Mouse (Mus musculus): ENCODE measurements around the gene Ccdc171.
"Not testable (repeated sequence)": the region's sequence is repeated elsewhere in the genome, so short reads cannot be mapped to it uniquely, and the experiment has no call there.

Ccdc171 gene

DNA sequence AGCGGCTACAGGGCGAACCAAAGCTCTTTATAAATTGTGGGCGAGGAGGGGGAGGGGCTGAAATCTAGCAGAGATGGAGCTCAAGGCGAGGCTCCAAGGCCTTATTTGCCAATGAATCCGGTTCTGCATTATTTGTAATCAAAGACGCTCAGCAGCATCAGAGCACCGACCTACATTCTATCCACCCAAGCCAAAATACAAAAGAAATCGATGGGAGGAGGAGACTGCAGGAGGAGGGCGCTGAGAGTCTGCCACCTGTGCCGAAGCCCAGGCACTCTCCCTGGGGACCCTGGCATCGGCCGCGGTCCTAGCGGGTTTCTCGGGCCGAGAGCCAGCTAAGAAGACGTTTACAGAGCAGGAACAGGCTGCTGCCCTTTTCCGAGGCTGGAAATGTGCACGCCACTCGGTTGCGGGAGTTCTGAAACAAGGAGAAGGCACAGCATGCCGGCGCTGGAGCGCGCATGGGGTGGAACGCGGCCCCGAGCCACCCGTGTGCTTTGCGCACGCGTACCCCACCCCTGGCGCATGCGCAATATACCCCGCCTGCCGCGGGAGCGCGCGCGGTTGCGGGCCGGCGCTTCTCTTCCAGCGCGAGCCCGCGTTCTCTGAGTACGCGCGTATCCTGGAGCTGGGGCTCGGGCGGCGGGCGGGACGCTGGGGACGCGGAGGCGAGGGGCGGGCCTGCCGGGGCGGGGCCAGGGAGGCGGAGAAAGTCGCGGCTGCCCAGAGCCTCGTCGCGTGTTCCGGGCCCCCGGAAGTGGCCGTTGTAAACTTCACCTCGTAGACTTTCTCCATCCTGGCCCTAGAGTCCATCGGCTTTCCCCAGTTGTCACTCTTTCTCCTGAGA lies at the start of gene Ccdc171:
Ccdc171 (plus strand) TSS at position 703 of the 847 bp plus-strand sequence.
- peak; percentile 97 for DNase-seq (ENCODE audit: low read depth, low spot score)

DNA sequence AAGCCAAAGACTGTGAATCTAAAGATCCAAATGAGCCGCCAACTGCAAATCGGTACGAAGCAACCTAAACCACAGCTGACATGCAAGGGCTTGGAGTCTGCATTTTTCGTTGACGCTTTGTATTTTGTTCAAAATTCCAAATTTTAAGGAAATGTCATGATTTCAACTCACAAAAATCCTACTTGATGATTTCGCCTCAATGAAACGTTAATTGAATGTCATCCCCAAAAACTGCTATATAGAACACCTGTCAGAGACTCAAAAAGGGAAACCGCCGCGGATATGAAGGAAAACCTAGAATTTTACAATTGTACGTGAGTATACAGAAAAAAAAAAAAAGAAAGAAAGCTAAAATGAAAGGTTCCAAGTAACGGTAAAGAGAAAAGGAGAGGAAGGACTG lies 40.1 kb upstream of the Ccdc171 start:
- no peak for DNase-seq (ENCODE audit: low read depth, low spot score)

DNA sequence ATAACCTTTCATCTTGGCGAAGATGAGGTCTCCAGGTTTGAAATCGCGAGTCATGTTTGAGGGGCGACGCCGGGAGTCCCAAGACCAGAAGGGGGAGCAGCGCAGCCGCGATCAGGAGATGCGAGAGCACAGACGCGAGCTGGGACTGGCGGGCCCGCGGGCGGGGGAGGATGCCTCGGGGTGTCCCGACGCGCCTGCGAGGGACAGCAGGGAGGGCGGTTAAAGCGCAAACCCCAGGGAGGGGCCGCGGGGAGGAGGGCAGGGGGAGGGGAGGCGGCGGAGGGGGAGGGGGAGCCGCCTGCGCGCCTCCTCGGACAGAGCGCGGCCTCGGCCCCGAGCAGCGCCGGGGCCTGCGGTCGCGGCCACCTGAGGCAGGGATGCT lies 39.6 kb upstream of the Ccdc171 start:
- DNase-seq (ENCODE audit: low read depth, low spot score), result peak; percentile 89

DNA sequence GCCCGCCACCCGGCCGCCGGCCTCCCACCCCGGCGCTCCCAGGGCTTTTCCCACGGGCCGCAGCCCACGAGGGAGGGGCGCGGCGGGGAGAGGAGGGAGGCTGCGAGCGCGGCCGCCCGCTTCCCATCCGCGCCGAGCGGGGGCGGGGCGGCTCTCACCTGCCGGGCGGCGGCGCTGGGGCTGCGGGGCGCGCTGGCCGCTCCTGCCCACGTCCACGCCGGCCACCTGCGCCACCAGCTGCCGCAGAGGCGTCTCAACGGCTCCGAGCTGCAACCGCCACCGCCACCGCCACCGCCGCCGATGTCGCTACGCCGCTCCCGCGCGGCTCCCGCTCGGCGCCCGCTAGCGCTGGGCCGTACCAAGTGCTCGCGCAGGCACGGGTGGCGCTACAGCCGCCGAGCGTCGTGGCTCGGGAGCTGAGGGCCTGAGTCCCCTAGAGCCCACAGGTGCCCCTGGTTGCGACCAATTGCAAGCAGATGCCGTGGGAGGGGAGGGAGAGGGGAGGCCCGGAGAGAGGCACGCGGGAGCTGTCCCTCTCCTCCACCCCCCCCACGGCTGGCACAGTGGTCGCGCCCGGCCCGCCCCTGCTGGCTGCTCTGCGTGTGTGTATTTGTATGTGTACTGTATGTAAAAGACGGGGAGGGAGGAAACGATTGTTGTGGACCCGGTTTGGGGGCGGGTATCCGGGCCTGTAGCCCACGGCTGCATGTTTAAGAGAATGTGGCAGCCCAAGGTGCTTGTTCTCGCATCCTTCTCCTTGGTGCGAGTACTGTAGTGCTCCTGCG lies 39.0 kb upstream of the Ccdc171 start, which contains the start of gene Psip1:
Psip1 (minus strand) TSS at position 343 of the 785 bp plus-strand sequence.
- peak; percentile 91 for DNase-seq (ENCODE audit: low read depth, low spot score)

DNA sequence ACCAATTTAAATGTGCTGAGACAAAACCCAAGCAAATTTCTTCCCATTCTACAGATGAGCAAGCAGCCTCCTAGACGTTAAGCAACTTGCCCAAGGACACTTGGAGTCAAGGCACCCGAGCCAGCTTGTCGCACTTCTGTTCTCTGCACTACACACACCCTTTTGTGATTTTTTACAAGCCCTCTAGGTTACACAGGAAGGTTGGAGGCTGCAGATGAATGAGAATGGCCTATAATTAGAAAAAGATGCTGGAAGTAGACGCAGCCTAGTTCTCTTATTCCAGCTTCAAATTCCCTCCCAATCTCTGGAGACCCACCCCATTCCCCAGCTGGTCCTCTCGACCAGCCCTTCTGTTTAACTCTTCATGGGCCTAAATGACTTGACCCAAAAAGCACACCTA lies 36.2 kb upstream of the Ccdc171 start:
- DNase-seq (ENCODE audit: low read depth, low spot score), result peak; percentile 74

DNA sequence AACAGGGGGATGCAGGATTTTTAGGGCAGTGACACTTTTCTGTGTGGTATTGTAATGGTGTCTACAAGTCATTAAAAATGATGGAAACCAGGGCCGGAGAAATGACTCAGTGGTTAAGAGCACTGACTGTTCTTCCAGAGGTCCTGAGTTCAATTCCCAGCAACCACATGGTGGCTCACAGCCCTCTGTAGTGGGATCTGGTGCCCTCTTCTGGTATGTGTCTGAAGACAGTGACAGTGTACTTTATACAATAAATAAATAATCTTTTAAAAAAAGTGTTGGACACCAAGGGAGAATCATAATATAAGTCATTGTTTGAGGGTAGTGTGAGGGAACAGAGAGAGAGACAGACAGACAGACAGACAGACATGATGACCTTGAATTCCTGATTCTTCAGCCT lies 32.2 kb upstream of the Ccdc171 start:
- no peak for DNase-seq (ENCODE audit: low read depth, low spot score)

DNA sequence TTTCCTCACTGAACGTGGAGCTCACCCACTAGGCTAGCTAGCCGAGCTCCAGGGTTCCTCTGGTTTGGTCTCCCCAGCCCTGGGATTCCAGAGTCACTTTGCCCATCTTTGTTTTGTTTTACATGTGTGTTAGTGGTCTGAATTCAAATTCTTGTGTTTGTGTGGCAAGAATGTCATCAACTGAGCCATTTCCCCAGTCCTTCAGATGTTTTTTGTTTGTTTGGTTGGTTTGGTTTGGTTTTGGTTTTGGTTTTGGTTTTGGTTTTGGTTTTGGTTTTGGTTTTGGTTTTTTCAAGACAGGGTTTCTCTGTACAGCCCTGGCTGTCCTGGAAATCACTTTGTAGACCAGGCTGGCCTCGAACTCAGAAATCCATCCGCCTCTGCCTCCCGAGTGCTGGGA lies 28.3 kb upstream of the Ccdc171 start:
- not testable (repeated sequence) for DNase-seq (ENCODE audit: low read depth, low spot score)

DNA sequence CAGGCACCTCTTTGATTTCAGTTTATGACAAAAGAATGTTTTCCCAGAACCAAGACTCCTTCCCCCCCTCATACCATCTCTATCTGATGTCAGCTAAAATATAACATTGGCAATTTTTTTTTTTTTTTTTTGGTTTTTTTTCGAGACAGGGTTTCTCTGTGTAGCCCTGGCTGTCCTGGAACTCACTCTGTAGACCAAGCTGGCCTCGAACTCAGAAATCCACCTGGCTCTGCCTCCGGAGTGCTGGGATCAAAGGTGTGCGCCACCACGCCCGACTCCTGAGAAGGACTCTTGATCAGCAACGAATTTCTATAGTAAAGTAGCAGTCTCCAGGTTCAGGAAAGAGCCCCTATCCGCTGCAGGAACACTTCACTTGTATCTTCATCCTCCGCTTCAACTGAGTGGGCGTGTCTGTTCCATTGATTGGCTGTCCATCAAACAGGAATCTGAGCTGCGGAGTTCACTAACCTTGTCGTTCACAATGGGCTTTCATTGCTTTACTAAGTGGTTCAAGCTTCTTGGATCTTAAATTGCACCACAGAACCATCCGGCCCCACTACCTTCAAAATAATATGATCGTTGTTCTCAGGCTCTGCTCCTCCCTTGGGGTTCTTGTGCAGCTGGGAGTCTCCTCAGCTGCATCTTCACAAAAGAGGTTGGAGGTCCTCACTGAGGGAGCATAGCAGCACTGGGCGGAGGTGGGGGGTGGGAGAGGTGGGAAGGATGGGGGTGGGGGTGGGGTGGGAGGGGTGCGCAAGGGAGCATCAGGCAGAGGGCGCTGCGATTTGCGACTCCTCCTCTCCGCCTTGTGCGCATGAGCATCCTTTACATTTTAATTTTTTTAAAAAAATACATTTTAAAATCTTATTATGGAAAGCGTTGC lies 24.9 kb upstream of the Ccdc171 start:
- peak; percentile 53 for DNase-seq (ENCODE audit: low read depth, low spot score)

DNA sequence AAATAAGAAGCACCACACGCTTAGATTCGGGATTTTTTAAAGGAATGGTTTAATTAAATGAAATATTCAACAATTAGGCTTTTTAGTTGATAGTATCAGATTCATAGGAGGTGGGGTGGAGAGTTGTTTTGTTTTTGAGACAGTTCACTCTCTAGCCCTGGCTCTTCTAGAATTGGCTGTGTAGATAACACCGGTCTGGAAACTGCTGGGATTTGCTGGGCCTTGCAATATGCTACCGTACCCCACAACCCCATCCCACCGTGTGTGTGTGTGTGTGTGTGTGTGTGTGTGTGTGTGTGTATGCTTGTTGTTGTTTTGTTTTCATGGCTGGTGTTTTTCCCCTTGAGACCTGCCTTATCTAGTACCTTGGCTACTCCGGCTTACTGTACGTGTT lies 24.3 kb upstream of the Ccdc171 start:
- no peak for DNase-seq (ENCODE audit: low read depth, low spot score)

DNA sequence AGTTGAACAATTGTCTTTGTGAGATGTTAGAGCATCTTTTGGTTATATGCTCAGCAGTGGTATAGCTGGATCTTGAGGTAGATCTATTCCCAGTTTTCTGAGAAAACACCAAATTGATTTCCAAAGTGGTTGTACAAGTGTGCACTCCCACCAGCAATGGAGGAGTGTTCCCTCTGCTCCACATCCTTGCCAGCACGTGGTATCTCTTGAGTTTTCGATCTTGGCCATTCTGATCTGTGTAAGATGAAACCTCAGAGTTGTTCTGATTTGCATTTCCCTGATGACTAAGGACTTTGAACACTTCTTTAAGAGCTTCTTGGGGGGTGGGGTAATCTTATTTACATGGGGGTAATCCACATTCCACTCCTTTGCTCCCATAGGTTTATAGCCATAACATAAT lies 15.7 kb upstream of the Ccdc171 start:
- no peak for DNase-seq (ENCODE audit: low read depth, low spot score)

DNA sequence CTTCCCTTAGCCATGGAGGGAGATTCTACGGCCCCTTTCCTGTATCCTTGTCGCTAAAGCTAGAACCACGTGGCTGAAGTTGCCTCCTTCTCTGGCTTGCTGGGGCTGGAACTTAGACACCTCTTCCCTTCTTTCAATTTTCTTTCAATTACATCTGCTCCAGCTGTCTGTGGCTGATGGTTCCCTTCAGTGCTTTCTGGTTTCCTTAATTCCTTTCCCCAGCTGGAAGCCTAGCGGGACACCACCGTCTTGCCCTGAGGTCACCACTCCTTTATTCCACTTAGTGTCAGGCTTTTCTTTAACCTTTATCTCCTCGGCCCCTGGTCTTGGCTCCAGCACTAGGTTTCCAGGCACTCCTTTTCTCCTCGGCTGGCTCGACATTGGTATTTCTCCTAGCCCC lies 14.3 kb upstream of the Ccdc171 start:
- DNase-seq (ENCODE audit: low read depth, low spot score), result no peak

DNA sequence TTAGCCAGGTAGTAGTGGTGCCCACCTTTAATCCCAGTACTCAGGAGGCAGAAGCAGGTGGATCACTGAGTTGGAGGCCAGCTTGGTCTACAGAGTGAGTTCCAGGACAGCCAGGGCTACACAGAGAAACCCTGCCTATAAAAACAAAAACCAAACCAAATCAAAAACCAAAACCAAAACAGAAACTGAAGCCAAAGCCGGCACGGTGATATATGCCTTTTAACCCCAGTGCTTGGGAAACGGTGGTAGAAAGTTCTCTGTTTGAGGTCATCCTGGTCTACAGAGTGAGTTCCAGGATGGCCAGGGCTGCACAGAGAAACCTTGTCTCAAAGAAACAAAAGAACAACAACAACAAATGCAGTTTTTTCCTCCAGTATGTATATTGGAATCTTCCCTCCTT lies 13.1 kb upstream of the Ccdc171 start:
- no peak for DNase-seq (ENCODE audit: low read depth, low spot score)

DNA sequence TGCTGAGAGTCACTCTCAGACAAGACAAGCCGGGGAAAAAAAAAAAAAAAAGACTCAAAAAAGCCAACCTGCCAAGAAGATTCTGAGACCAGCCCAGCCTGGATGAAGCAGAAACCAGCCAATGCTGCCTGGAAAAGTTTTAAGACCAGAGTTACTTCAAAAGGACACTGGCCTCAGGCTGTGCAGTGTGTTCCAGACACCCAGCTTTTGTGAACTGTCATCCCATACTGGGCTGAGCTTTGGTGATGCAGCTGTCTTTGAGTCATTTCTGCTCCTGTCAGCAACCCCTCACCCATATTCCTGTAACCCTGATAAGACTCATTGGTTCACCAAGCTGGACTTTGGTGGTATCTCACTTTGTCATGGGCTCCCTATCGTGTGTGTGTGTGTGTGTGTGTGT lies 12.7 kb upstream of the Ccdc171 start:
- DNase-seq (ENCODE audit: low read depth, low spot score), result no peak

DNA sequence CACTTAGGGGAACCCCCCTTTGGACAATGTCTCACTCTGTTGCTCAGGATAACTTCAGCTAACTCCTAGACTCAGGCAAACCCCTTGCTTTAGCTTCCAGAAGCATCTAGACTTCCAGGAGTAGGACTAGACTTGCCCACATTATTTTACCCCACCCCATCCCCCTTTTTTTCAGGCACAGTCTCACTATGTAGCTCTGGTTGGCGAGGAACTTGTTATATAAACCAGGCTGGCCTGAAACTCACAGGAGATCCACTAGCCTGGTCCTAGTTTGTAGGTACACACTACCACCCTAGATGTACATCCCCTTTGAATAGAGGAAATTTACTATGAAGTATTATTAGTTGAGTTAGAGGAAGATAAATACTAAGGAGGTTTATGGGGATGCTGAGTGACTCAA lies 11.2 kb upstream of the Ccdc171 start:
- no peak for DNase-seq (ENCODE audit: low read depth, low spot score)

DNA sequence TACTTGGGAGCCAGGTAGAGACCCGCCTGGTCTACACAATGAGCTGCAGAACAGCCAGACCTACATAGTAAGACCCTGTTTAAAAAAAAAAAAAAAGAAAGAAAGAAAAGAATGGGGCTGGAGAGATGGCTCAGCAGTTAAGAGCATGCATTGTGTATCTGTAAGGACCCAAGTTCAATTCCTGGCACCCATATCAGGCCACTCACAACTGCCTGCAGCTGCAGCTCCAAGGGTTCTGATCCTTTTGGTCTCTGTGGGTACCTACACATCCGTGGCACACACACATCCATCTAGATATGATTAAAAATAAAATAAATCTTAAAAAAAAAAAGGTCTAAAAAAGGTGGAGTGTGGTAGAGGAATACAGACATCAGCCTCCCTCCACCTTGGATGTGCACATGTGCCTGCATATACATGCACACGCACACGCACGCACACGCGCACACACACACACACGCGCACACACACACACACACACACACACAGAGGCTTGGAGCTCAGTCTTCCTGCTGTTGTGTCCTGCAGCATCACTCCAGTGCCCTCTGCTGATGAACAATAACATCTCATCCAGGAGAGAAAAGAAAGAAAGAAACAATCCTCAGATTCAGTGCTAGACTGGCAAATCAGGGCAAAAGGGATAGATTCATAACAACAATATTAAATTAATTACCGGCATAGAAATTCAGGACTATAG lies 10.2 kb upstream of the Ccdc171 start:
- DNase-seq (ENCODE audit: low read depth, low spot score), result no peak

DNA sequence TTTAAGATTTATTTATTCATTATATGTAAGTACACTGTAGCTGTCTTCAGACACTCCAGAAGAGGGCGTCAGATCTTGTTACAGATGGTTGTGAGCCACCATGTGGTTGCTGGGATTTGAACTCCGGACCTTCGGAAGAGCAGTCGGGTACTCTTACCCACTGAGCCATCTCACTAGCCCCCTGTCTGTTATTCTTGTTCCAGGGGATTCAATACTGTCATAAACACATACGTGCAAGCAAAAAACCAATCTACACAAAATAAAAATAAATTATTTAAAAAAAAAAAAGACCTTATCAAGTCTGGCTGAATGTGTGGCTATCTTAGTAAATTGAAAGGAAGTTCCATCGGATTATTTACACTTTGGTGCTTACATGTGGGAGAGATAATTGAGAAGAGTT lies 9.2 kb upstream of the Ccdc171 start:
- DNase-seq (ENCODE audit: low read depth, low spot score), result not testable (repeated sequence)

DNA sequence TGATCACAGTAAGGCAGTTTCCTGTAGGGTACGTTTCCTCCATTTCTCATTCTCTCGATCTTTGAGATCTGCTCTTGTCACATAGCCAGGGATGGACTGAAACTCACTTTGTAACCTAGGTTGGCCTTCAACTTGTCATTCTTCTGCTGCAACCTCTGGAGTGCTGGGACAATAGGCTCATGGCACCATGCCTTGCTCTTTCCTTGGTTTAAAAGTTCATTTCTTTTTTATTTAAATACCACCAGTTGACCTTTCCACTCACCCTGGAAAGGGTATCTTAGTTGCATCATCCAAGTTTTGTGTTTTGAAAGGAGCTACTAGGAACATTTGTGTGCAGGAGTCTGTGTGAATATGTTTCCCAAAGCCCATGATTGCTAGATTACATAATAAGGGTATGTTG lies 6.2 kb upstream of the Ccdc171 start:
- DNase-seq (ENCODE audit: low read depth, low spot score), result no peak

DNA sequence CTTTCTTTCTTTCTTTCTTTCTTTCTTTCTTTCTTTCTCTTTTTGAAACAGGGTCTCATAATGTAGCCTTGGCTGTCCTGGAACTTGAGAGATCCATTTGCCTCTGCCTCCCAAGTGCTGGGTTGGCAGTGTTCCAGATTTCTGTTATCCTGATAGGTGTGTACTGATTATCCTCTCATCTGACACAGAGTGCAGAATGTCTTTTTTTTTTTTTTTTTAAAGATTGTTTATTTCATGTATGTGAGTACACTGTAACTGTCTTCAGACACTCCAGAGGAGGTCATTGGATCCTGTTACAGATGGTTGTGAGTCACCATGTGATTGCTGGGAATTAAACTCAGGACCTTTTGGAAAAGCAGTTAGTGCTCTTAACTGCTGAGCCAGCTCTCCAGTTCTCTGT lies 5.5 kb upstream of the Ccdc171 start:
- DNase-seq (ENCODE audit: low read depth, low spot score), result no peak

DNA sequence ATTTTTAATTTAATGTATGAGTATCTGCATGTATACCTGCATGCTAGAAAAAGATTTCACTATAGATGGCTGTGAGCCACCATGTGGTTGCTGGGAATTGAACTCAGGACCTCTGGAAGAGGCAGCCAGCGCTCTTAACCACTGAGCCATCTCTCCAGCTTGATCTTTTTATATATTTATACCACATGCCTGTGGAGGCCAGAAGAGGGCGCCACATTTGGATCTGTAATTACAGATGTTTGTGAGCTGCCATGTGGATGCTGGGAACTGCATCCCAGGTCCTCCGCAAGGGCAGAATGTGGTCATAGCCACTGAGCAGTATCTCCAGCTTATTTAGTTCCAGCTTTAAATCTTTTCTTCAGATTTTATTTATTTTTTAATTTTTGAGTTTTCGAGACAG lies 5.0 kb upstream of the Ccdc171 start:
- no peak for DNase-seq (ENCODE audit: low read depth, low spot score)

DNA sequence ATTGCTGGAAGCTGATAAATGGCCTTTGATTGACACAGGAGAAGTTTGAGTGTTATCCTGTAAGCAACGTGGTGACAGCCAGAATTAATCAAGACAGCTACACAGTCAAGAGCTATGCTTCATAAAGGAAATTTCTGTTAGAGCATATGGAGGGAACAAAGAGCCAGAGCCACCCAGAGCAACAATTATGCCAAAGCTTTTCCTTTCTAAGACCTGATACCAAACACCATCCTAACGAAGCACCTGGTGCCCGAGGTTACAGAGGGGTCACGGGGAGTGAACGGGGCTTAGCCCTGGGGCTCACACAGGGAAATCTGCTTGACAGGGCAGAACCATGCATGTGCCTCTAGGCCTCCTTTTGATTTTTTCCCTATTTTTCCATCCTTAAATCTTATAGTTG lies 3.3 kb upstream of the Ccdc171 start:
- no peak for DNase-seq (ENCODE audit: low read depth, low spot score)

DNA sequence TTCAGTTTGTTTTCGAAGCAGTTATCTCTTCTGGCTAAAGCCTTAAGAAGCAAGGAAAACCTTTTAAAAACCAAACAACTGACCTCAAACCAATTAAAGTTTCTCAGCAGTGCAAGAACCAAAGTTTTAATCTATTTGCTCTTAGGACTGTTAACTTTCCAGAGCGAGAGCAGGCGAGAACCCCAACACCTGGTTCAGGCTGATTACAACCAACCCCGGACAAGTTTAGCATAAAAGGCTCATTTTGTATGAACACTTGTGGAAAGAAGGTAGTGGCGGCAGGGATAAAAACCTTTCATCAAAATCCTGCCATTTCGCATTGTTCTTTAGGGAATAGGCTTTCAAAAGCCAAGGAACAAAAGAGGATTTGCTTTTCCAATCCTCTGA lies 896 bp upstream of the Ccdc171 start:
- no peak for DNase-seq (ENCODE audit: low read depth, low spot score)
